Mouse (Mus musculus): ENCODE measurements around the gene Tlk1. TPM values are rescaled to one million over a fixed set of nuclear protein-coding genes. Genes with fewer than 3 reads are reported as not detected.

The Tlk1 gene
- polyA plus RNA-seq (2015; fragmentation: Nextera tagmentation; extraction: Ambion mirVana) = 29.5 and 33.2 TPM in 2 replicates

- ATAC-seq (ENCODE audit: borderline replicate concordance, extremely low read depth, low FRiP score, low TSS enrichment) = peak; percentile 88
- under 1% methylated on average over 28 of the region's 118 CpGs for whole genome bisulfite sequencing
- Histone ChIP-seq H3K4me3 (peak within 1 kb of the TSS; percentile 97), H3K9me3 (no peaks in the 10 kb centered on the region), H3K4me2 (peak within 1 kb of the TSS; percentile 65), H3K4me1 (peaks cover 13% of the 10 kb centered on the region), H3K27ac (peak within 1 kb of the TSS; percentile 100), H3K36me3 (no peaks in the 10 kb centered on the region), H3K27me3 (no peaks in the 10 kb centered on the region), H3K9ac (peak within 1 kb of the TSS; percentile 99)
Observed at GRCm38 (mm10) chr2:70825371-70826051, at the start of gene Tlk1. Tlk1 (minus strand) TSS chr2:70825728.

- H3K9me3 ChIP-seq = no peaks in the 10 kb centered on the region
- H3K27me3 ChIP-seq = no peaks in the 10 kb centered on the region
Observed at GRCm38 (mm10) chr2:70875129-70875528, 49.6 kb upstream of the Tlk1 start.

GRCm38 (mm10) chr2:70873168-70873567 lies 47.6 kb upstream of the Tlk1 start:
- Histone ChIP-seq H3K27me3 (no peaks in the 10 kb centered on the region), H3K27ac (no peak overlapping the region), H3K4me3 (no peak overlapping the region), H3K4me1 (no peaks in the 10 kb centered on the region), H3K9ac (no peak overlapping the region), H3K36me3 (no peaks in the 10 kb centered on the region), H3K4me2 (no peak overlapping the region), H3K9me3 (no peaks in the 10 kb centered on the region)
- 66% methylated on average over 5 of the region's 5 CpGs for WGBS
- ATAC-seq (ENCODE audit: borderline replicate concordance, extremely low read depth, low FRiP score, low TSS enrichment) = no peak

More at GRCm38 (mm10) chr2:70875129-70875528, 49.6 kb upstream of the Tlk1 start:
- H3K9ac ChIP-seq = no peak overlapping the region
- WGBS = 65% methylated on average over 4 of the region's 4 CpGs
- H3K4me3 ChIP-seq = no peak overlapping the region
- no peak overlapping the region for H3K4me2 ChIP-seq
- ATAC-seq (ENCODE audit: borderline replicate concordance, extremely low read depth, low FRiP score, low TSS enrichment) = no peak
- H3K36me3 ChIP-seq = no peaks in the 10 kb centered on the region
- H3K27ac ChIP-seq = no peak overlapping the region
- no peaks in the 10 kb centered on the region for H3K4me1 ChIP-seq

GRCm38 (mm10) chr2:70871466-70872022 lies 46.0 kb upstream of the Tlk1 start:
- no peak overlapping the region for H3K4me3 ChIP-seq
- no peaks in the 10 kb centered on the region for H3K4me1 ChIP-seq
- no peak for ATAC-seq (ENCODE audit: borderline replicate concordance, extremely low read depth, low FRiP score, low TSS enrichment)
- no peaks in the 10 kb centered on the region for H3K36me3 ChIP-seq
- WGBS = 55% methylated on average over 8 of the region's 8 CpGs
- no peak overlapping the region for H3K4me2 ChIP-seq
- no peak overlapping the region for H3K9ac ChIP-seq
- no peak overlapping the region for H3K27ac ChIP-seq
- no peaks in the 10 kb centered on the region for H3K9me3 ChIP-seq
- no peaks in the 10 kb centered on the region for H3K27me3 ChIP-seq

GRCm38 (mm10) chr2:70870819-70871218 lies 45.3 kb upstream of the Tlk1 start:
- no peaks in the 10 kb centered on the region for H3K27me3 ChIP-seq
- no peaks in the 10 kb centered on the region for H3K4me1 ChIP-seq
- no peak overlapping the region for H3K9ac ChIP-seq
- no peaks in the 10 kb centered on the region for H3K9me3 ChIP-seq
- no peak overlapping the region for H3K4me3 ChIP-seq
- 50% methylated on average over 6 of the region's 6 CpGs for WGBS
- H3K27ac ChIP-seq = no peak overlapping the region
- ATAC-seq (ENCODE audit: borderline replicate concordance, extremely low read depth, low FRiP score, low TSS enrichment) = no peak
- H3K36me3 ChIP-seq = no peaks in the 10 kb centered on the region
- no peak overlapping the region for H3K4me2 ChIP-seq

GRCm38 (mm10) chr2:70869116-70869515 lies 43.6 kb upstream of the Tlk1 start:
- no peaks in the 10 kb centered on the region for H3K9me3 ChIP-seq
- H3K36me3 ChIP-seq = no peaks in the 10 kb centered on the region
- H3K4me2 ChIP-seq = no peak overlapping the region
- WGBS = 79% methylated on average over 3 of the region's 3 CpGs
- H3K9ac ChIP-seq = no peak overlapping the region
- H3K4me1 ChIP-seq = no peaks in the 10 kb centered on the region
- no peak overlapping the region for H3K27ac ChIP-seq
- H3K4me3 ChIP-seq = no peak overlapping the region
- no peak for ATAC-seq (ENCODE audit: borderline replicate concordance, extremely low read depth, low FRiP score, low TSS enrichment)
- no peaks in the 10 kb centered on the region for H3K27me3 ChIP-seq

GRCm38 (mm10) chr2:70867231-70867630 lies 41.7 kb upstream of the Tlk1 start:
- Histone ChIP-seq H3K4me1 (no peaks in the 10 kb centered on the region), H3K9me3 (no peaks in the 10 kb centered on the region), H3K27ac (no peak overlapping the region), H3K4me3 (no peak overlapping the region), H3K27me3 (no peaks in the 10 kb centered on the region), H3K4me2 (no peak overlapping the region), H3K9ac (no peak overlapping the region), H3K36me3 (no peaks in the 10 kb centered on the region)
- WGBS = 72% methylated on average over 3 of the region's 3 CpGs
- ATAC-seq (ENCODE audit: borderline replicate concordance, extremely low read depth, low FRiP score, low TSS enrichment) = no peak

GRCm38 (mm10) chr2:70862881-70863280 lies 37.4 kb upstream of the Tlk1 start:
- ATAC-seq (ENCODE audit: borderline replicate concordance, extremely low read depth, low FRiP score, low TSS enrichment) = no peak
- no peaks in the 10 kb centered on the region for H3K27me3 ChIP-seq
- H3K9ac ChIP-seq = no peak overlapping the region
- no peaks in the 10 kb centered on the region for H3K36me3 ChIP-seq
- no peak overlapping the region for H3K27ac ChIP-seq
- WGBS = 66% methylated on average over 5 of the region's 5 CpGs
- H3K4me2 ChIP-seq = no peak overlapping the region
- H3K4me3 ChIP-seq = no peak overlapping the region
- H3K9me3 ChIP-seq = no peaks in the 10 kb centered on the region
- H3K4me1 ChIP-seq = no peaks in the 10 kb centered on the region

GRCm38 (mm10) chr2:70859740-70860139 lies 34.2 kb upstream of the Tlk1 start:
- Histone ChIP-seq H3K4me3 (no peak overlapping the region), H3K27me3 (no peaks in the 10 kb centered on the region), H3K9me3 (no peaks in the 10 kb centered on the region), H3K4me2 (no peak overlapping the region), H3K27ac (no peak overlapping the region), H3K4me1 (no peaks in the 10 kb centered on the region), H3K36me3 (no peaks in the 10 kb centered on the region), H3K9ac (no peak overlapping the region)
- no peak for ATAC-seq (ENCODE audit: borderline replicate concordance, extremely low read depth, low FRiP score, low TSS enrichment)
- WGBS = 93% methylated on average over 4 of the region's 4 CpGs

- 78% methylated on average over 3 of the region's 3 CpGs for WGBS
- no peaks in the 10 kb centered on the region for H3K4me1 ChIP-seq
- no peak overlapping the region for H3K4me2 ChIP-seq
Observed at GRCm38 (mm10) chr2:70856971-70857370, 31.4 kb upstream of the Tlk1 start.

GRCm38 (mm10) chr2:70854231-70854888 lies 28.8 kb upstream of the Tlk1 start:
- 89% methylated on average over 8 of the region's 8 CpGs for WGBS
- no peak overlapping the region for H3K4me3 ChIP-seq
- H3K27ac ChIP-seq = no peak overlapping the region
- no peaks in the 10 kb centered on the region for H3K36me3 ChIP-seq
- no peak overlapping the region for H3K4me2 ChIP-seq
- H3K27me3 ChIP-seq = no peaks in the 10 kb centered on the region
- no peaks in the 10 kb centered on the region for H3K4me1 ChIP-seq
- H3K9me3 ChIP-seq = no peaks in the 10 kb centered on the region
- ATAC-seq (ENCODE audit: borderline replicate concordance, extremely low read depth, low FRiP score, low TSS enrichment) = no peak
- no peak overlapping the region for H3K9ac ChIP-seq

More at GRCm38 (mm10) chr2:70856971-70857370, 31.4 kb upstream of the Tlk1 start:
- ATAC-seq (ENCODE audit: borderline replicate concordance, extremely low read depth, low FRiP score, low TSS enrichment) = no peak
- Histone ChIP-seq H3K9ac (no peak overlapping the region), H3K36me3 (no peaks in the 10 kb centered on the region), H3K9me3 (no peaks in the 10 kb centered on the region), H3K27ac (no peak overlapping the region), H3K27me3 (no peaks in the 10 kb centered on the region), H3K4me3 (no peak overlapping the region)

- H3K27ac ChIP-seq = no peak overlapping the region
- whole genome bisulfite sequencing = 40% methylated on average over 7 of the region's 7 CpGs
- H3K9ac ChIP-seq = no peak overlapping the region
- no peaks in the 10 kb centered on the region for H3K4me1 ChIP-seq
- H3K36me3 ChIP-seq = no peaks in the 10 kb centered on the region
- ATAC-seq (ENCODE audit: borderline replicate concordance, extremely low read depth, low FRiP score, low TSS enrichment) = no peak
- no peak overlapping the region for H3K4me2 ChIP-seq
- no peaks in the 10 kb centered on the region for H3K27me3 ChIP-seq
- H3K4me3 ChIP-seq = no peak overlapping the region
- no peaks in the 10 kb centered on the region for H3K9me3 ChIP-seq
Observed at GRCm38 (mm10) chr2:70853329-70853728, 27.8 kb upstream of the Tlk1 start.

Measured in lung, embryonic 15.5 days (tissue).